Mouse (Mus musculus) heart, embryonic 12.5 days (tissue): Measurements from ENCODE around the gene Akap13. TPM values are rescaled to one million over a fixed set of nuclear protein-coding genes. Genes with fewer than 3 reads are reported as not detected.

Experiments used
- ATAC-seq: fragments of 200-750 bp; cut with Nextera tagmentation; 2 replicates; pipeline ENCODE4 v1.8.0; 2017; ENCODE audit warnings: moderate TSS enrichment, moderate library complexity; ENCODE audit not compliant: insufficient number of reproducible peaks, low FRiP score
- H3K27ac ChIP-seq: fragments of 300-500 bp; sonication (generic); 2 replicates; pipeline ENCODE4 v1.5.1; 2016; ENCODE audit warnings: mild to moderate bottlenecking, moderate library complexity; ENCODE audit not compliant: poor library complexity, severe bottlenecking
- H3K27me3 ChIP-seq: fragments of 300-500 bp; sonication (generic); replicated peaks from 2 replicates; pipeline ENCODE4 v1.6.1; 2016; ENCODE audit warnings: mild to moderate bottlenecking, moderate library complexity
- H3K36me3 ChIP-seq: fragments of 300-500 bp; sonication (generic); 2 replicates; pipeline ENCODE4 v1.6.1; 2016; ENCODE audit warnings: mild to moderate bottlenecking, moderate library complexity
- H3K4me1 ChIP-seq: fragments of 300-500 bp; sonication (generic); replicated peaks from 2 replicates; pipeline ENCODE4 v1.6.1; 2016; ENCODE audit warnings: mild to moderate bottlenecking
- H3K4me2 ChIP-seq: fragments of 300-500 bp; sonication (generic); 2 replicates; pipeline ENCODE4 v1.6.1; 2016; ENCODE audit warnings: mild to moderate bottlenecking, moderate library complexity
- H3K4me3 ChIP-seq: fragments of 300-500 bp; sonication (generic); 2 replicates; pipeline ENCODE4 v1.5.1; 2016; ENCODE audit warnings: mild to moderate bottlenecking
- H3K9ac ChIP-seq: fragments of 300-500 bp; sonication (generic); 2 replicates; pipeline ENCODE4 v1.6.1; 2016; ENCODE audit warnings: mild to moderate bottlenecking, moderate library complexity
- H3K9me3 ChIP-seq: fragments of 300-500 bp; sonication (generic); replicated peaks from 2 replicates; pipeline ENCODE4 v1.6.1; 2016; ENCODE audit warnings: mild to moderate bottlenecking, moderate library complexity
- WGBS: fragments of 180-500 bp; shearing (Covaris S2); methylation state at CpG from one replicate; pipeline ENCODE4 v1.1.7; 2016; 5-methylcytosine and 5-hydroxymethylcytosine counted together
- polyA plus RNA-seq: library from polyadenylated mRNA; unstranded; fragments of >200 nt; fragmentation: Nextera tagmentation; extraction: Ambion mirVana; gene quantifications from 2 replicates; pipeline ENCODE4 v1.2.1, GENCODE M21; 2016

The Akap13 gene
- polyA plus RNA-seq, 1 experiment from 2014 or later, result 66.9 TPM

- ATAC-seq, result no peak
These were observed 193.6 kb downstream of the Akap13 start for GRCm38 (mm10) chr7:75648961-75649360.

GRCm38 (mm10) chr7:75649966-75650365 lies 194.6 kb downstream of the Akap13 start:
- no peak for ATAC-seq

More at GRCm38 (mm10) chr7:75648961-75649360, 193.6 kb downstream of the Akap13 start:
- Histone ChIP-seq H3K4me1 (peaks cover 23% of the 10 kb centered on the region), H3K4me2 (no peak overlapping the region), H3K9ac (no peak overlapping the region), H3K27ac (no peak overlapping the region), H3K9me3 (no peaks in the 10 kb centered on the region), H3K27me3 (no peaks in the 10 kb centered on the region), H3K36me3 (no peaks in the 10 kb centered on the region), H3K4me3 (no peak overlapping the region)
- WGBS, result 68% methylated on average over 4 of the region's 4 CpGs

GRCm38 (mm10) chr7:75653684-75654317 lies 198.5 kb downstream of the Akap13 start:
- Histone ChIP-seq H3K36me3 (peaks cover 6% of the 10 kb centered on the region; the same call in 1 of the 2 replicates), H3K4me3 (no peak overlapping the region), H3K9me3 (no peaks in the 10 kb centered on the region), H3K4me1 (peaks cover 19% of the 10 kb centered on the region; the same call in 1 of the 2 replicates), H3K27me3 (no peaks in the 10 kb centered on the region), H3K4me2 (no peak overlapping the region), H3K9ac (no peak overlapping the region), H3K27ac (no peak overlapping the region)
- 79% methylated on average over 3 of the region's 3 CpGs for WGBS
- ATAC-seq, result no peak

More at GRCm38 (mm10) chr7:75649966-75650365, 194.6 kb downstream of the Akap13 start:
- no peaks in the 10 kb centered on the region for H3K27me3 ChIP-seq
- H3K4me3 ChIP-seq, result no peak overlapping the region
- no peaks in the 10 kb centered on the region for H3K9me3 ChIP-seq
- peaks cover 18% of the 10 kb centered on the region for H3K4me1 ChIP-seq
- no peak overlapping the region for H3K27ac ChIP-seq
- WGBS, result 76% methylated on average over 1 of the region's 1 CpGs
- H3K9ac ChIP-seq, result no peak overlapping the region
- H3K36me3 ChIP-seq, result no peaks in the 10 kb centered on the region
- H3K4me2 ChIP-seq, result no peak overlapping the region

- no peak overlapping the region for H3K27ac ChIP-seq
- no peak overlapping the region for H3K9ac ChIP-seq
- H3K36me3 ChIP-seq, result peaks cover 7% of the 10 kb centered on the region; the same call in 1 of the 2 replicates
- no peaks in the 10 kb centered on the region for H3K9me3 ChIP-seq
- WGBS, result 76% methylated on average over 11 of the region's 11 CpGs
- no peak for ATAC-seq
- H3K4me1 ChIP-seq, result peaks cover 19% of the 10 kb centered on the region; the same call in 1 of the 2 replicates
- H3K4me2 ChIP-seq, result peak overlapping the region; percentile 38
- no peak overlapping the region for H3K4me3 ChIP-seq
- H3K27me3 ChIP-seq, result no peaks in the 10 kb centered on the region
These were observed 200.1 kb downstream of the Akap13 start for GRCm38 (mm10) chr7:75655180-75656074.

GRCm38 (mm10) chr7:75656297-75656852 lies 201.0 kb downstream of the Akap13 start:
- Histone ChIP-seq H3K9ac (no peak overlapping the region), H3K4me2 (no peak overlapping the region), H3K27me3 (no peaks in the 10 kb centered on the region), H3K9me3 (no peaks in the 10 kb centered on the region), H3K4me3 (no peak overlapping the region), H3K36me3 (peaks cover 7% of the 10 kb centered on the region; the same call in 1 of the 2 replicates), H3K4me1 (peaks cover 19% of the 10 kb centered on the region; the same call in 1 of the 2 replicates), H3K27ac (no peak overlapping the region)
- no peak for ATAC-seq
- WGBS, result 77% methylated on average over 9 of the region's 9 CpGs

- Histone ChIP-seq H3K9ac (no peak overlapping the region), H3K4me3 (no peak overlapping the region), H3K4me1 (peaks cover 20% of the 10 kb centered on the region), H3K27me3 (no peaks in the 10 kb centered on the region), H3K36me3 (peaks cover 7% of the 10 kb centered on the region; the same call in 1 of the 2 replicates), H3K27ac (no peak overlapping the region), H3K4me2 (no peak overlapping the region), H3K9me3 (no peaks in the 10 kb centered on the region)
- 79% methylated on average over 1 of the region's 1 CpGs for WGBS
- ATAC-seq, result no peak
These were observed 201.6 kb downstream of the Akap13 start for GRCm38 (mm10) chr7:75656896-75657295.

- WGBS, result 81% methylated on average over 3 of the region's 3 CpGs
- H3K4me2 ChIP-seq, result no peak overlapping the region
- peaks cover 23% of the 10 kb centered on the region for H3K36me3 ChIP-seq
- H3K9ac ChIP-seq, result no peak overlapping the region
- H3K9me3 ChIP-seq, result no peaks in the 10 kb centered on the region
- H3K27me3 ChIP-seq, result no peaks in the 10 kb centered on the region
- H3K4me3 ChIP-seq, result no peak overlapping the region
- no peak overlapping the region for H3K27ac ChIP-seq
- H3K4me1 ChIP-seq, result peaks cover 28% of the 10 kb centered on the region
- no peak for ATAC-seq
These were observed 209.1 kb downstream of the Akap13 start for GRCm38 (mm10) chr7:75664455-75664854.

- Histone ChIP-seq H3K27ac (peak overlapping the region; percentile 47), H3K4me3 (no peak overlapping the region), H3K27me3 (no peaks in the 10 kb centered on the region), H3K4me1 (peaks cover 28% of the 10 kb centered on the region), H3K9me3 (no peaks in the 10 kb centered on the region), H3K4me2 (no peak overlapping the region), H3K36me3 (peaks cover 26% of the 10 kb centered on the region), H3K9ac (no peak overlapping the region)
- no peak for ATAC-seq
- 77% methylated on average over 3 of the region's 3 CpGs for WGBS
These were observed 211.6 kb downstream of the Akap13 start for GRCm38 (mm10) chr7:75666982-75667381.

- H3K27ac ChIP-seq, result peak overlapping the region; percentile 47
- peaks cover 23% of the 10 kb centered on the region for H3K4me1 ChIP-seq
- H3K9me3 ChIP-seq, result no peaks in the 10 kb centered on the region
- H3K4me2 ChIP-seq, result no peak overlapping the region
- H3K9ac ChIP-seq, result no peak overlapping the region
- 84% methylated on average over 6 of the region's 6 CpGs for WGBS
- ATAC-seq, result no peak
- no peak overlapping the region for H3K4me3 ChIP-seq
- peaks cover 26% of the 10 kb centered on the region for H3K36me3 ChIP-seq
- no peaks in the 10 kb centered on the region for H3K27me3 ChIP-seq
These were observed 212.2 kb downstream of the Akap13 start for GRCm38 (mm10) chr7:75667531-75667930.

- H3K9ac ChIP-seq, result no peak overlapping the region
- no peak overlapping the region for H3K4me2 ChIP-seq
- no peak for ATAC-seq
- H3K4me1 ChIP-seq, result peaks cover 23% of the 10 kb centered on the region
- no peak overlapping the region for H3K4me3 ChIP-seq
- H3K9me3 ChIP-seq, result no peaks in the 10 kb centered on the region
- no peak overlapping the region for H3K27ac ChIP-seq
- 29% methylated on average over 1 of the region's 1 CpGs for WGBS
- H3K36me3 ChIP-seq, result peaks cover 26% of the 10 kb centered on the region
- H3K27me3 ChIP-seq, result no peaks in the 10 kb centered on the region
These were observed 213.1 kb downstream of the Akap13 start for GRCm38 (mm10) chr7:75668396-75668795.

GRCm38 (mm10) chr7:75669416-75669815 lies 214.1 kb downstream of the Akap13 start:
- Histone ChIP-seq H3K4me2 (no peak overlapping the region), H3K4me3 (no peak overlapping the region), H3K27me3 (no peaks in the 10 kb centered on the region), H3K4me1 (peaks cover 23% of the 10 kb centered on the region), H3K27ac (peak overlapping the region; percentile 51), H3K9me3 (no peaks in the 10 kb centered on the region), H3K36me3 (peaks cover 18% of the 10 kb centered on the region), H3K9ac (no peak overlapping the region)
- 45% methylated on average over 6 of the region's 6 CpGs for WGBS
- ATAC-seq, result no peak
